Mouse (Mus musculus) hindbrain, embryonic 13.5 days (tissue): ENCODE measurements around the gene Mup12. TPM values are rescaled to one million over a fixed set of nuclear protein-coding genes. Genes with fewer than 3 reads are reported as not detected.
"Not testable (repeated sequence)": the region's sequence is repeated elsewhere in the genome, so short reads cannot be mapped to it uniquely, and the experiment has no call there.

Experiments used
- ATAC-seq: fragments of 200-750 bp; cut with Nextera tagmentation; 2 replicates; pipeline ENCODE4 v1.8.0; 2017; ENCODE audit warnings: moderate TSS enrichment; ENCODE audit not compliant: low FRiP score
- H3K27ac ChIP-seq: fragments of 300-500 bp; sonication (generic); 2 replicates; pipeline ENCODE4 v1.5.1; 2015; ENCODE audit warnings: inconsistent platforms, mild to moderate bottlenecking, moderate library complexity
- H3K27me3 ChIP-seq: fragments of 300-500 bp; sonication (generic); 2 replicates; pipeline ENCODE4 v1.6.1; 2015; ENCODE audit warnings: mild to moderate bottlenecking, inconsistent platforms
- H3K36me3 ChIP-seq: fragments of 300-500 bp; sonication (generic); 2 replicates; pipeline ENCODE4 v1.6.1; 2015; ENCODE audit warnings: mild to moderate bottlenecking, inconsistent platforms
- H3K4me1 ChIP-seq: fragments of 300-500 bp; sonication (generic); replicated peaks from 2 replicates; pipeline ENCODE4 v1.6.1; 2015; ENCODE audit warnings: inconsistent platforms
- H3K4me2 ChIP-seq: fragments of 300-500 bp; sonication (generic); 2 replicates; pipeline ENCODE4 v1.6.1; 2015; ENCODE audit warnings: inconsistent platforms, mild to moderate bottlenecking, moderate library complexity
- H3K4me3 ChIP-seq: fragments of 300-500 bp; sonication (generic); 2 replicates; pipeline ENCODE4 v1.5.1; 2015; ENCODE audit warnings: mild to moderate bottlenecking, inconsistent platforms
- H3K9ac ChIP-seq: fragments of 300-500 bp; sonication (generic); 2 replicates; pipeline ENCODE4 v1.6.1; 2015; ENCODE audit warnings: mild to moderate bottlenecking, inconsistent platforms
- H3K9me3 ChIP-seq: fragments of 300-500 bp; sonication (generic); 2 replicates; pipeline ENCODE4 v1.6.1; 2016; ENCODE audit warnings: inconsistent platforms
- WGBS: fragments of 180-500 bp; shearing (Covaris S2); methylation state at CpG from one replicate; pipeline ENCODE4 v1.1.7; 2015; 5-methylcytosine and 5-hydroxymethylcytosine counted together
- polyA plus RNA-seq: library from polyadenylated mRNA; unstranded; fragments of >200 nt; fragmentation: Nextera tagmentation; extraction: Ambion mirVana; gene quantifications from 2 replicates; pipeline ENCODE4 v1.2.1, GENCODE M21; 2015

Gene Mup12
- not detected in 2 replicates for polyA plus RNA-seq

DNA sequence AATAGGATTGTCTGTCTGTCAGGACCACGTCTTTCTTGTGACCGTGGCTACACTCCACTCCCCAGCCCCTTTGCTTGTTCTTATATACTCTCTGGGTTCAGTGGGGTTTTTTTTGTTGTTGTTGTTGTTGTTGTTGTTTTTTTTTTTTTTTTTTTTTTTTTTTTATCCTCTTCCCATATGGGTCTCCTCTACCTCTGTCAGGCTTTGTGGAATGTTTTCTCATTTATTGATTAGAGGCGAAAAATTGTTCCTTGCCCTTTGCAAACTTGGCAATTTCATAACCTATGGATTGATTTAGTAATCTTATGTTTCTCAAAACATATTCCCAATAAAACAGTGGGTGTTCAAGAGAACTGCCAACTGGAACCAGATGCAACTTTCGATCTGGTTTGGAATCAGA is at the start of gene Mup12:
Gene Mup12, minus strand, starts transcription at position 101 of the 400 bp plus-strand sequence.
- not testable (repeated sequence) for H3K27ac ChIP-seq, H3K9ac ChIP-seq, H3K4me3 ChIP-seq, H3K9me3 ChIP-seq, H3K36me3 ChIP-seq, H3K27me3 ChIP-seq, ATAC-seq, H3K4me1 ChIP-seq, H3K4me2 ChIP-seq
- WGBS = 95% methylated on average over 3 of the region's 4 CpGs

Other genes with a start within 250 kb of the Mup12 start
- not detected in 2 replicates for gene Mup1, start 239.4 kb downstream of the Mup12 start, polyA plus RNA-seq
- gene Mup10, start 159.1 kb downstream of the Mup12 start, polyA plus RNA-seq = not detected in 2 replicates
- not detected in 2 replicates for gene Mup11, start 78.9 kb downstream of the Mup12 start, polyA plus RNA-seq
- gene Mup22, start 80.1 kb upstream of the Mup12 start, polyA plus RNA-seq = not detected in 2 replicates